In the genomic region with DNA sequence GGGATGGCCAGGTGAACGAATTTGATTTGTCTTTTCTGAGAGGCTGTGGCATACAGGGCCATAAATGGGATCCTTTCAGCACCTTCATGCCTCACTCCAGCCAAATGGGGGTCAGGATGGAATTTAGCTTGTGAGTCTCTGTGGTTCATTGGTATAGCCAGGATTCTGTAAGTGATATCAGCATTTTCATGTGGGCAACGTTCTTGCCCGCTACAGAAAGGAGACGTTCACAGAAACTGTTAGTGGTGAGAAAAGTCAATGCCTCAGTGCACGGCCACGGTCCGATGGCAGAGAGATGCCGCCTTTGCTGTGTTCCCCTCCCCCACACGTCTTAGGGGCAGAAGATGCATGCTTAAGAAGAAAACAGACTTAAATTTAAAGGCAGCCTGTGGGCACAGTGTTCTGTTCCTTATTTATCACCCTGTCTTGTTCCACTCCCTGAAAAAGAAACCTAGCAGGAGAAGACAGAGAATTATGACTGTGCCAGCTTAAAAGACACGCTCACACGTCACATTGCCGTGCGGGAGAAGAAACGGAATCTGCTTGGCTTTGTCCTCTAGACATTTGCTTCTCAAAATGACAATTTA, we compare ENCODE assay signal across 11 mouse cellular contexts.
DNase-seq lines count a peak whose midpoint lies in the region; ATAC-seq lines count a peak whose summit lies in the region.
"Had no signal": no experiment of that assay in that cellular context is flagged by ENCODE, and none has a peak within 500 bp of the region (broad histone marks: within the 10 kb centered on the region; RNA-seq: fewer than 3 reads in every experiment).

No protein-coding gene starts in this region.

- no peaks in the 10 kb centered on the region for H3K27me3 ChIP-seq in midbrain, embryonic 13.5 days
- no peaks in the 10 kb centered on the region for H3K27me3 ChIP-seq in midbrain, embryonic 15.5 days (replicated peaks)
- H3K27me3 ChIP-seq in hindbrain, embryonic 13.5 days: no peaks in the 10 kb centered on the region
- H3K27me3 ChIP-seq: limb, embryonic 12.5 days; lung, embryonic 15.5 days had no signal

- 43% methylated on average over 14 of the region's 14 CpGs for WGBS in midbrain, embryonic 13.5 days
- WGBS in midbrain, embryonic 15.5 days: 41% methylated on average over 14 of the region's 14 CpGs
- 47% methylated on average over 14 of the region's 14 CpGs for WGBS in hindbrain, embryonic 13.5 days

- peak; percentile 61 to 69 for DNase-seq in left cerebral cortex, postnatal 36 days (ENCODE audit: low spot score in 2 of 2)
- DNase-seq in telencephalon, adult 2 months (ENCODE audit: low read depth, low spot score): peak; percentile 77
- DNase-seq in cerebellum, adult 11-12 months: no peak
- no peak for DNase-seq in kidney, postnatal 10 days
- DNase-seq: cerebellum, postnatal 10 days; kidney, adult 8-10 months had no signal

- no peak overlapping the region for H3K9ac ChIP-seq in midbrain, embryonic 13.5 days (replicated peaks)
- H3K9ac ChIP-seq in midbrain, embryonic 15.5 days: no peak overlapping the region
- H3K9ac ChIP-seq in hindbrain, embryonic 13.5 days: no peak overlapping the region
- H3K9ac ChIP-seq: limb, embryonic 12.5 days; lung, embryonic 15.5 days had no signal

- H3K9me3 ChIP-seq in midbrain, embryonic 13.5 days: 0 out of 2 replicates have a peak, but pooled peaks cover 3% of the 10 kb centered on the region
- no peaks in the 10 kb centered on the region for H3K9me3 ChIP-seq in midbrain, embryonic 15.5 days
- peaks cover 7% of the 10 kb centered on the region; the same call in 1 of the 2 replicates for H3K9me3 ChIP-seq in hindbrain, embryonic 13.5 days
- H3K9me3 ChIP-seq: lung, embryonic 15.5 days had no signal

- intact Hi-C loops in left cerebral cortex, postnatal 36 days (cut with DNase I): loop anchor here (5.0 kb wide), 1 partner anchor 36 kb away; no protein-coding TSS in a partner anchor

- no peak for ATAC-seq in midbrain, embryonic 13.5 days
- ATAC-seq in midbrain, embryonic 15.5 days (replicated peaks): no peak
- ATAC-seq in hindbrain, embryonic 13.5 days (ENCODE audit: low FRiP score): no peak

- peaks cover 15% of the 10 kb centered on the region; the same call in 1 of the 2 replicates for H3K4me1 ChIP-seq in midbrain, embryonic 13.5 days (replicated peaks)
- peaks cover 8% of the 10 kb centered on the region for H3K4me1 ChIP-seq in midbrain, embryonic 15.5 days
- peaks cover 12% of the 10 kb centered on the region for H3K4me1 ChIP-seq in hindbrain, embryonic 13.5 days (replicated peaks)
- H3K4me1 ChIP-seq: lung, embryonic 15.5 days had no signal

- peaks cover 6% of the 10 kb centered on the region for H3K36me3 ChIP-seq in midbrain, embryonic 13.5 days
- H3K36me3 ChIP-seq in midbrain, embryonic 15.5 days (replicated peaks): no peaks in the 10 kb centered on the region
- peaks cover 12% of the 10 kb centered on the region for H3K36me3 ChIP-seq in hindbrain, embryonic 13.5 days
- H3K36me3 ChIP-seq: limb, embryonic 12.5 days; lung, embryonic 15.5 days had no signal

- H3K4me2 ChIP-seq in midbrain, embryonic 13.5 days (replicated peaks): no peak overlapping the region
- no peak overlapping the region for H3K4me2 ChIP-seq in midbrain, embryonic 15.5 days
- no peak overlapping the region for H3K4me2 ChIP-seq in hindbrain, embryonic 13.5 days
- H3K4me2 ChIP-seq: limb, embryonic 12.5 days; lung, embryonic 15.5 days had no signal

- H3K27ac ChIP-seq in midbrain, embryonic 13.5 days: peak overlapping the region; percentile 7; the same call in 1 of the 2 replicates
- H3K27ac ChIP-seq in midbrain, embryonic 15.5 days: no peak overlapping the region; the same call in 1 of the 2 replicates
- H3K27ac ChIP-seq in hindbrain, embryonic 13.5 days: peak overlapping the region; percentile 79
- H3K27ac ChIP-seq: limb, embryonic 12.5 days; lung, embryonic 15.5 days had no signal

- no peak overlapping the region for H3K4me3 ChIP-seq in midbrain, embryonic 13.5 days (replicated peaks)
- H3K4me3 ChIP-seq in midbrain, embryonic 15.5 days: no peak overlapping the region
- no peak overlapping the region for H3K4me3 ChIP-seq in hindbrain, embryonic 13.5 days
- H3K4me3 ChIP-seq: limb, embryonic 12.5 days; lung, embryonic 15.5 days had no signal

Comparison
In these comparisons a context has a peak if more than half of its experiments do, and no peak if none do; other contexts are left out.
1. DNase-seq: peak in left cerebral cortex, postnatal 36 days (2 of 2) and telencephalon, adult 2 months (single experiment); none in cerebellum, adult 11-12 months (single experiment) and kidney, postnatal 10 days (single experiment).